Comparison of ENCODE assay signal across 8 mouse cellular contexts in the genomic region with DNA sequence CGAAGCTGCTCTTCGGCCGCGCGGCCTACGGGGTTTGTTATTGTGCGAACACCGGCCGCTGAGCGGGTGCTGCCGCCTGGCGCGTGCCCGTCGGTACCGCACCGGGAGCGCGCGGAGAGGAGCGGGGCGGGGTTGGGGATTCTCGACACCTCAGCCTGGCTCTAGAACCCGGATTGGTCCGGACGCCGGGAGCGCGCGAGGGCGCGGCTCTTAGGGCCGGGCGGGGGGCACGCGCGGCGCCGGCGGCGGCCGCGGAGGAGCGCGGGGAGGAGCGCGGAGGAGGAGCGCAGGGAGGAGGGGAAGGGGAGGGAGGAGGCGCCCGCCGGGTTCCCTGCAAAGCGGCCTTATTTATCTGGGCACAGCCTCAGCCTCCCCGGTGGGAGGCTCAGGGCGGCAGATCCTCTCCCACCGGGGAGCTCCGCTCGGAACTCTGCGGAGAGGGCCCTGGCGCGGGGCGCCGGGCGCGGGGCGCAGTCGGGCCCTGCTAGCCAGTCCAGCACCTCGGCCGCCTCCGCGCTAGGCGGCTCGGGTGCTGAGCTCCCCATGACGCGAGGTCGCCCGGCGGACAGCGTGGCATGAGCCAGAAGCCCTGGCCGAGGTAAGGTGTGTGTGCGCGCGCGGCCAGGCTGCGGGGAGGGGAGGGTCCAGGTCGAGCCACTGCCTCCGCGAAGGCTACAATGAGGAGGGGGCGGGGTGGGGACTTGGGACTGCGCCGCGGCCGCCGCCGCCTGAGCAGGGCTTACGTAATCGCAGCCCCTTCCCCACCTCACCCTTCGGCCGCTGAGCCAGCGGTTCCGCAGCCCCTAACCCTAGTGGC. TPM values are rescaled to one million over a fixed set of nuclear protein-coding genes. Genes with fewer than 3 reads are reported as not detected.
DNase-seq lines count a peak whose midpoint lies in the region; ATAC-seq and TF ChIP-seq lines count a peak whose summit lies in the region.

A gene (plus strand): TSS at position 297 of the 817 bp plus-strand sequence.

- H3K36me3 ChIP-seq in ES-Bruce4 (ENCODE audit: control insufficient read depth, insufficient read depth, low read length, poor library complexity, severe bottlenecking), result no peaks in the 10 kb centered on the region
- no peaks in the 10 kb centered on the region for H3K36me3 ChIP-seq in forebrain, embryonic 11.5 days (ENCODE audit: control insufficient read depth, insufficient read depth, low read length)
- H3K36me3 ChIP-seq in liver, postnatal 0 days (replicated peaks; ENCODE audit: insufficient read depth, low read length), result no peaks in the 10 kb centered on the region

- peak within 1 kb of the TSS; percentile 84 for H3K4me3 ChIP-seq in ES-Bruce4 (ENCODE audit: low read depth, low read length)
- H3K4me3 ChIP-seq in bone marrow macrophage, adult 2 months (ENCODE audit: insufficient read depth, low read length), result peak within 1 kb of the TSS; percentile 52
- peak within 1 kb of the TSS; percentile 81 for H3K4me3 ChIP-seq in forebrain, embryonic 11.5 days (ENCODE audit: low read depth, low read length)
- H3K4me3 ChIP-seq in layer of hippocampus, adult 2 months, result peak within 1 kb of the TSS; percentile 89
- peak within 1 kb of the TSS; percentile 52 for H3K4me3 ChIP-seq in liver, postnatal 0 days (ENCODE audit: low read depth, low read length)

- H3K4me2 ChIP-seq in forebrain, embryonic 11.5 days (ENCODE audit: low read depth, low read length, severe bottlenecking), result peak within 1 kb of the TSS; percentile 85
- peak within 1 kb of the TSS; percentile 75 for H3K4me2 ChIP-seq in liver, postnatal 0 days (ENCODE audit: low read depth, low read length)

- ATAC-seq in forebrain, embryonic 11.5 days (replicated peaks; ENCODE audit: low FRiP score), result peak; percentile 82
- ATAC-seq in liver, postnatal 0 days, result peak; percentile 56

- H3K9me3 ChIP-seq in ES-Bruce4 (replicated peaks; ENCODE audit: control insufficient read depth, insufficient read depth, low read length, poor library complexity, severe bottlenecking), result no peaks in the 10 kb centered on the region
- no peaks in the 10 kb centered on the region for H3K9me3 ChIP-seq in forebrain, embryonic 11.5 days (ENCODE audit: control insufficient read depth, low read length)
- no peaks in the 10 kb centered on the region for H3K9me3 ChIP-seq in liver, postnatal 0 days (ENCODE audit: low read length)

- peak; percentile 93 for DNase-seq in forebrain, embryonic 11.5 days (ENCODE audit: low spot score)
- peak; percentile 51 for DNase-seq in heart, postnatal 25 days (ENCODE audit: low spot score)
- DNase-seq in layer of hippocampus, adult 2 months (ENCODE audit: low spot score in 2 of 2), result peak; percentile 91 to 92
- DNase-seq in liver, postnatal 0 days, result peak; percentile 50
- DNase-seq in retina, embryonic 14.5 days (ENCODE audit: low spot score), result peak; percentile 91
- no peak for DNase-seq in natural killer cell, adult 2 months (ENCODE audit: low spot score in 2 of 2)

- WGBS in forebrain, embryonic 11.5 days, result under 1% methylated on average over 89 of the region's 100 CpGs
- 2% methylated on average over 90 of the region's 100 CpGs for WGBS in liver, postnatal 0 days (ENCODE audit: insufficient replicate concordance)

- TF ChIP-seq POLR2A in ES-Bruce4 (IDR thresholded peaks at IDR 0.05; ENCODE audit: insufficient read depth, low read length), result no peak
- TF ChIP-seq POLR2A in bone marrow macrophage, adult 2 months (IDR thresholded peaks at IDR 0.05; ENCODE audit: borderline replicate concordance, low read depth, low read length), result no peak

- no peaks in the 10 kb centered on the region for H3K4me1 ChIP-seq in ES-Bruce4 (ENCODE audit: control insufficient read depth, insufficient read depth, low read length)
- H3K4me1 ChIP-seq in bone marrow macrophage, adult 2 months (ENCODE audit: control insufficient read depth, insufficient read depth, low read length), result no peaks in the 10 kb centered on the region
- H3K4me1 ChIP-seq in forebrain, embryonic 11.5 days (replicated peaks; ENCODE audit: control insufficient read depth, insufficient read depth, low read length), result peaks cover 9% of the 10 kb centered on the region
- H3K4me1 ChIP-seq in liver, postnatal 0 days (ENCODE audit: insufficient read depth), result peaks cover 12% of the 10 kb centered on the region; the same call in 1 of the 2 replicates

- peak; percentile 19; the same call in 1 of the 2 replicates for TF ChIP-seq EP300 in ES-Bruce4 (IDR thresholded peaks at IDR 0.05; ENCODE audit: insufficient read depth, low read depth, low read length)
- no peak for TF ChIP-seq EP300 in liver, postnatal 0 days (IDR thresholded peaks at IDR 0.05; ENCODE audit: low read depth)

- no peaks in the 10 kb centered on the region for H3K27me3 ChIP-seq in ES-Bruce4 (ENCODE audit: control insufficient read depth, insufficient read depth, low read length, poor library complexity, severe bottlenecking)
- no peaks in the 10 kb centered on the region for H3K27me3 ChIP-seq in forebrain, embryonic 11.5 days (ENCODE audit: control insufficient read depth, insufficient read depth, low read length)
- peaks cover 57% of the 10 kb centered on the region for H3K27me3 ChIP-seq in liver, postnatal 0 days (ENCODE audit: insufficient read depth, low read length)

- H3K9ac ChIP-seq in ES-Bruce4 (ENCODE audit: low read depth, poor library complexity, severe bottlenecking), result peak within 1 kb of the TSS; percentile 73
- peak within 1 kb of the TSS; percentile 95 for H3K9ac ChIP-seq in forebrain, embryonic 11.5 days (ENCODE audit: low read length)
- no peak within 1 kb of the TSS for H3K9ac ChIP-seq in liver, postnatal 0 days (replicated peaks)

- no peak within 1 kb of the TSS for H3K27ac ChIP-seq in ES-Bruce4 (ENCODE audit: insufficient read depth, low read length)
- no peak within 1 kb of the TSS for H3K27ac ChIP-seq in bone marrow macrophage, adult 2 months (ENCODE audit: insufficient read depth, low read depth, low read length)
- peak within 1 kb of the TSS; percentile 89 for H3K27ac ChIP-seq in forebrain, embryonic 11.5 days (ENCODE audit: low read depth, low read length)
- peak within 1 kb of the TSS; percentile 93 for H3K27ac ChIP-seq in layer of hippocampus, adult 2 months
- no peak within 1 kb of the TSS for H3K27ac ChIP-seq in liver, postnatal 0 days (ENCODE audit: low read depth)

- no peak for TF ChIP-seq CTCF in ES-Bruce4 (IDR thresholded peaks at IDR 0.05; ENCODE audit: low read depth, low read length)
- no peak for TF ChIP-seq CTCF in bone marrow macrophage, adult 2 months (IDR thresholded peaks at IDR 0.05; ENCODE audit: low read depth, low read length)
- peak; percentile 73 for TF ChIP-seq CTCF in layer of hippocampus, adult 2 months (conservative IDR thresholded peaks at IDR 0.05)
- peak; percentile 29; the same call in 1 of the 2 replicates for TF ChIP-seq CTCF in liver, postnatal 0 days (IDR thresholded peaks at IDR 0.05; ENCODE audit: low read depth)

- intact Hi-C loops in heart, postnatal 25 days (cut with DNase I), result loop anchor here (10.0 kb wide), 1 partner anchor 334 kb away; no protein-coding TSS in a partner anchor

RNA-seq across cellular contexts. Expression of the gene that starts here (rescaled TPM):
- 4.7 and 7.0 TPM in 2 replicates for polyA plus RNA-seq in ES-Bruce4 (2011; ENCODE audit: insufficient read depth, insufficient read length, low read depth, missing spikeins)
- polyA plus RNA-seq in bone marrow macrophage, adult 2 months (2012; ENCODE audit: insufficient read depth, insufficient read length, missing spikeins), result not detected in 2 replicates
- polyA plus RNA-seq in forebrain, embryonic 11.5 days (2014; fragmentation: Nextera tagmentation; extraction: Ambion mirVana), result 13.6 and 14.4 TPM in 2 replicates
- 1 to 10 TPM; 1.2 to 1.3 TPM for total RNA-seq in heart, postnatal 25 days (2021)
- 100 to 1,000 TPM; 680 to 699 TPM for total RNA-seq in layer of hippocampus, adult 2 months (2021)
- 0.05 TPM in 1 of 2 replicates, not detected in the other for polyA plus RNA-seq in liver, postnatal 0 days (2015; fragmentation: Nextera tagmentation; extraction: Ambion mirVana)

Comparison
In these comparisons a context has a peak if more than half of its experiments do, and no peak if none do; other contexts are left out.
1. RNA of the gene that starts here (total RNA-seq): 680 to 699 TPM in layer of hippocampus, adult 2 months; 1.2 to 1.3 TPM in heart, postnatal 25 days; every median in the first group is over 100 times any median in the second.
2. Peak in DNase-seq, ATAC-seq, H3K4me3 ChIP-seq and H3K4me2 ChIP-seq in liver, postnatal 0 days; RNA of the gene not detected or under 1 TPM.
3. H3K27ac ChIP-seq: peak in forebrain, embryonic 11.5 days (single experiment) and layer of hippocampus, adult 2 months (single experiment); none in ES-Bruce4 (single experiment), bone marrow macrophage, adult 2 months (single experiment) and liver, postnatal 0 days (single experiment).
4. CTCF ChIP-seq: peak in layer of hippocampus, adult 2 months (single experiment) and liver, postnatal 0 days (single experiment); none in ES-Bruce4 (single experiment) and bone marrow macrophage, adult 2 months (single experiment).
5. DNase-seq: peak in forebrain, embryonic 11.5 days (single experiment), heart, postnatal 25 days (single experiment), layer of hippocampus, adult 2 months (2 of 2) and retina, embryonic 14.5 days (single experiment); none in natural killer cell, adult 2 months (0 of 2).
6. Peak in every context shown above with its lines, with median percentiles within 50 percentile points of each other: H3K4me3 ChIP-seq.